Mouse (Mus musculus) megakaryocyte, embryonic 14.5 days (primary cell): ENCODE results near the gene Kif22.

ENCODE experiments used
- FLI1 ChIP-seq: IDR thresholded peaks from 2 replicates; pipeline ENCODE4 v1.6.1; 2012; ENCODE audit warnings: low read length, inconsistent platforms, mixed read lengths
- GATA1 ChIP-seq: IDR thresholded peaks from 3 replicates; pipeline ENCODE4 v1.6.1; 2012; ENCODE audit warnings: mixed read lengths, low read length, inconsistent platforms, borderline replicate concordance

- no peak for TF ChIP-seq GATA1
- TF ChIP-seq FLI1, result no peak
These were observed 30.6 kb downstream of the Kif22 start for GRCm38 (mm10) chr7:127011717-127012116.
